Mouse (Mus musculus) cerebral cortex, adult 2 months (tissue): ENCODE measurements around the gene Mras.

Experiments used
- WGBS: fragments of 180-500 bp; shearing (Covaris S2); methylation state at CpG from one replicate; pipeline ENCODE4 v1.1.7; 2018; 5-methylcytosine and 5-hydroxymethylcytosine counted together

Gene Mras

DNA sequence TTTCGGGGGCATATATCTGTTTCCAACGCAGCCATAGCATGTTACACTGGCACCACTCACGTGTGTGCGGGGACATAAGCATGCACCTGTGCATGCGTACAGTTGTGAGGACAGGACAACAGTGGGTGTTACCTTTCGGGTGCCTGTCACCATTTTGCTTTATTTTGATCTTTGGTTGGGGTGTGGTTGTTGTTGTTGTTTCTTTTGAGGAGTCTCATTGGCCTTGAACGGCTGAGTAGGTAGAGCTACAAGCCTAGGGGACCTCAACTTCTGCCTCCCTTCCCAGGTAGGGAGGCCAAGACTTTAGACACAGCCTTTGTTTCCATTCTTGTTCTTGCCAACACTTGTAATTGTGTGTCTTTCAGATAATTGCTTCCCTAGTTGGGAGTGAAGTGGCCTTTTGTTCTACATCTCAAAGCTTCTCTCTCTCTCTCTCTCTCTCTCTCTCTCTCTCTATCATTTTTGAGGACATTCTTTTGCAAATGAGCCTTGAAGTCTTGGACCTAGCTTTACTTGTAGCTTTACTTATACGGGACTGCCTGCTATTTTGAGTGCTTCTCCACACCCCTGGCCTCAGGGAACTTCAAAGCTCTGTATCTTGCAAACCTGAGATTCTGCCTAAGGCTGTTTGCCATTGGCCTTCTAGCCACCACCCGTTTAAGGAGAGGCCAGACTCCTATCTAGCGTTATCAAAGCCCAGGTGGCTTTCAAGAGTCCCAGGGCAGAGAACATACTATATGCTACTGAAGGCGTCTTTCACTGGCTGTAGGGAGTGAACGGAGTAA lies 792 bp upstream of the Mras start:
- WGBS = 80% methylated on average over 12 of the region's 12 CpGs

- under 1% methylated on average over 85 of the region's 86 CpGs for WGBS
Measured at GRCm38 (mm10) chr9:99436182-99437030, 775 bp downstream of the Mras start.

- WGBS = 14% methylated on average over 16 of the region's 16 CpGs
Measured at GRCm38 (mm10) chr9:99435619-99436181, 1.5 kb downstream of the Mras start.

GRCm38 (mm10) chr9:99434892-99435618 lies 2.1 kb downstream of the Mras start:
- 33% methylated on average over 14 of the region's 14 CpGs for WGBS

- WGBS = 62% methylated on average over 4 of the region's 4 CpGs
Measured at GRCm38 (mm10) chr9:99432478-99432877, 4.7 kb downstream of the Mras start.

DNA sequence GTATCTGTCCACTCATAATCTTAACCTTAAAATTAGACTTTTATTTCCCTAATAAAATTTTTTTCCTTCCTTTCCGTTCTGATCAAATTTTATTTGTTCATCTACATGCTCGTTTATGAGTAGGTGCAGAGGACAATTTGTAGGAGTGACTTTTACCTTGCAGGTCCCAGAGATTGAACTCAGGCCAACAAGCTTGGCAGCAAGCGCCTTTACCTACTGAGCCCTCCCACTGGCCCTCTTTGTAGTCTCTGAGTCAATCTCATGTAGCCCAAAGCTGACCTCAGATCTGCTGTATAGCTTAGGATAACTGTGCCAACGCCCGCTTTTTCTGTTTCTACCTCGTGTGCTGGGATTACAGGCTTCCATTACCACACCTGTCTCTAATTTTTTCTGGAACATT lies 5.2 kb downstream of the Mras start:
- 65% methylated on average over 6 of the region's 6 CpGs for WGBS

DNA sequence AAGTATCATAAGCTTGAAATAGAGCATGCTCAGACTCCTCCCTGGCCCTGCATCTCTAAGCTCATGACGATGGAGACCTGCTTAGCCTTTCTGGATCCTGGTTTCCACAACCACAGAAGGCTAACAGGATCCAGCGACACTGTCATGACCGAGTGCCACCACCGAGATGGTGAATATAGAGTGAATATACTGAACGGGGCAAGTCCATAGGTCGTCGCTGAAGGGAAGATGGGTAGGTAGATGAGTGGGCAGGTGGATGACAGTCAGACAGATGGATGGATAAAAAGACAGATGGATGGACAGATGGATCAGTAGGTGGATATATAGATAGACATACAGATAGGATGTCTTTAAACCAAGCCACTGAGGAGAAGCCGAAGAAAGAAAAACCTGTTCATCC lies 5.8 kb downstream of the Mras start:
- 51% methylated on average over 8 of the region's 8 CpGs for WGBS

DNA sequence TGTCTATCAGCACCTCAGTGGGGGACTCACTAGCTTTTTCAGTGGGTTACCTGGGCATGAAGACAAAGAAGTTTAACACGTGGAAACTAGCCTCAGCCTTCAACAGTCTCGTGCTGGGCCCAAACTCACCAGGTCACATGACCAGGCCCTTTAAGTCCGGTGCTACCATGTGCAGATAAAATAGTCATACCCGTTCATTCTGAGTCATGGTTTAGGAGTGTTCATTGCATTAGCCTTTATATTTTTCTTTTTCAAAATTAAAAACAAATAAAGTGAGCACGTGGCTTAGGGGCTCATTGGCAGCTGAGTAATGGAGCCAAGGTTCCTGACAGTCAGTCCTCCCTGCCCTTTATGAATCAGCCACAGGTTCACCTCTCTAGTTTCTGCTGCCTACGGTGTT lies 6.4 kb downstream of the Mras start:
- 47% methylated on average over 6 of the region's 6 CpGs for WGBS

- 50% methylated on average over 3 of the region's 3 CpGs for WGBS
Measured at GRCm38 (mm10) chr9:99429845-99430244, 7.3 kb downstream of the Mras start.

- 39% methylated on average over 11 of the region's 11 CpGs for WGBS
Measured at GRCm38 (mm10) chr9:99428601-99429331, 8.4 kb downstream of the Mras start.

GRCm38 (mm10) chr9:99425262-99425661 lies 11.9 kb downstream of the Mras start:
- WGBS = 69% methylated on average over 9 of the region's 9 CpGs

DNA sequence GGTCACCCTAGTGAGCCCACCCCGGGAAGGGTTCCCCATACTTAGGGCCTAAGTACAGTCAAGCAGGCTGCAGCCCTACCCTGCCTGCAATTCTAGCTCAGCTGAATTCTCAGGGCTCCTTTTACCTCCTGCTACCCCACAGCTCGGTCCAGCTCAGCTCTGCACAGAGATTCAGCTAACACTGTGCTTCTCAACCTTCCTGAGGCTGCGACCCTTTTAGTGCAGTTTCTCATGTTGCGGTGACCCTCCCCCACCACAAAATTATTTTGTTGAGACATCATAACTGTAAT lies 12.7 kb downstream of the Mras start:
- 68% methylated on average over 4 of the region's 4 CpGs for WGBS

DNA sequence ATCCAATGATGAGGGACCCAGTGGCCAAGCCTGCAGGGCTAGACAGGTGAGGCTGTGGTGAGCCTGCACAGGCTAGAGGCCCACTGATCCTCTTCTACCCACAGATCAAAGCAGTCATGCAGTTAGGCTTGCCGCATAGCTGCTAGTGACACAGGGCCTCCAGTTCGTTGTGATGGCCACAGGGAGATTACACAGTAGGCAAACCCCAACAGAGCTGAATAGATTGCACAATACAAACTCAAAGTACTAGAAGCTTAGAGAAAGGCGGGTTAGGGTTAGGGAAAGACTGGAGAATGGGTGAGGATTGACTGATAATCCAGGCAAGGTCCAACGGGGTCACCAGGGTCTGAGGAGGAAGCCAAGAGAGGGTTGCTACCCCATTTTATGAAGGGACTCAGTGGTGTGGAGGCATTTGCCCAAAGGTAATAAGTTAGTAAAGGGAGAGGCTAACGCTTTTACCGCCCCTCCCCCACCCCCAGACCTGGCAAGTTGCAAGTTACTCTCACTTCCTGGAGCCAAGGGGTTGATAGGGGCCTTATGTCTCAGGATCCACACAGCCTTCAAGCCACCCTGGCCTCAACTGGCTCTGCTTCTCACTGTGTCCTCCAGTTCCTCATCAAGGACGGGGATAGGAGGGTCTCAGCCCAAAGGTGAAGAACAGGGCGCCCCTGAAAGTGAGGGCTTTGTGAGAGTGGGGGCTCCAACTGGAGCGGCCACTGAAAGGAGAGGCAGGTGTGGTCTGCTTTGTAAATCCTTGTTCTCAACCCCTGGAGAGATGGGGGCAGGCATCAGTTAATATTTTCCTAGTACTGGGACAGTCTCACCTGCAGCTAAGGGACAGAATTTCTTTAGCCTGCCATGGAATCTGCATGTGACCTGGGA lies 13.2 kb downstream of the Mras start:
- 78% methylated on average over 9 of the region's 9 CpGs for WGBS

- 72% methylated on average over 3 of the region's 3 CpGs for WGBS
Measured at GRCm38 (mm10) chr9:99421914-99422313, 15.3 kb downstream of the Mras start.

GRCm38 (mm10) chr9:99419951-99420701 lies 17.1 kb downstream of the Mras start:
- WGBS = 79% methylated on average over 8 of the region's 8 CpGs

DNA sequence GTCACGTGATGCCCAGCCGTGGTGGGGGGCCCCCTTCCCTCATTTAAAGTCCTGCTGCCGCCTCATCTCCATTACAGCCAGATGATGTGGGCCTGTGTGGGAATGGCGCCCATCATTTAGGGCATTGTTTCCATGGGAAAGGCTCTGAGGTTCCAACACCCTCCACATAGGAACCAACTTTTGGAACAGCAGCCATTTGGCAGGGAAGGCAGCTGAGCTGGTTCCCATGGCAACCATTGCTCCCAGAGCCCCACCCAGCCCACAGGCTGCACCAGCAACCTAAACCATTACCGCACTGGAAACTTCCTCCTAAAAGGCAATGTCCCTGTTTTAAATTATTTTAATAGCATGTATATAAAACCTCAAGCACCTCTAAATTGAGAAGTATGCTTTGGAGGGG lies 18.8 kb downstream of the Mras start:
- WGBS = 21% methylated on average over 5 of the region's 5 CpGs

DNA sequence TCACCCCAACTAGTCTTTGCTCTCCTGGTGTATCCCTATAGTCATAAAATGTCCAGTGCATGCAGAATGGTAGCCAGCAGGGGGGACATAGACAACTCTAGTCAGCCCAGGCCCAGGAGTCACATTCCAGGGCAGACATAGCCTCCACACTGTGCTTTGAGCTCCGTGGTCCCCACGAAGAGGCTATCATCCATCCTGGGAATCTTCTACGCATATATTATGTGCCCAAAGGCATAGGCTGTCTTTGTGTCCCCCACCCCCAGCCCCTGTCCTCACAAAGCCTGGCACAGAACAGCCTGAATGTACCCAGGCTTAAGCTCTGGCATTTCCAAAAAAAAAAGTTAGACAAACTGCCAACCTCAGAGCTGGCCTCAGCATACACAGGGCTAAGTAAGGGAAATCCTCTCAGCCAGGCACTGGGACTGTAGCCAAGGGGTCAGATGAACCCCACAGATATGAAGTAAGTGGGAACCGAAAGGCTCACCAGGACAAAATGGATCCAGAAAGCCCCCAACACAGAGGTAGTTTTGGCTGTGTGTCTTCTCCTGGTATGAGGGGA lies 19.8 kb downstream of the Mras start:
- 44% methylated on average over 4 of the region's 4 CpGs for WGBS

- WGBS = 89% methylated on average over 3 of the region's 3 CpGs
Measured at GRCm38 (mm10) chr9:99416809-99417208, 20.4 kb downstream of the Mras start.

DNA sequence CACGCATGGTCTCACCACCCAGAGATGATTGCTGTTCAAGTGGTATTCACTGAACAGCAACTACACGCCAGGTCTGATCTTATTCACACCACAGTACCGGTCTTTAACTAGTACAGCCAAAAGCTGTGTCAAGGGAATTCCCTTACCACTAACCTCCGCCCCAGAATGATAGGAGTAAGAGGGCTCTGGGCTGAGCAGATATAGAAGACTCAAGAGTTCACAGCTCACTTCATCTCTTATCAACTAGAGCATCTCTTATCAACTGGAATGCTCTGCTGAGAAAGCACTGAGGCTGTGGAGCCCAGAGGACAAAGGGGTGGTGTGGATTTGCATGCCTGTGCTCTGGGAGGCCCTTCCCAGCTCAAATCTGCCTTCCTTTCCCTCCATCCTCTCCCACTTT lies 25.4 kb downstream of the Mras start:
- WGBS = 88% methylated on average over 4 of the region's 4 CpGs
